Mouse (Mus musculus) CD4-positive helper T cell, adult 2 months (primary cell): ENCODE measurements around the gene Olfr1023.

Source experiments
- DNase-seq: peaks from one replicate; pipeline ENCODE4 v3.0.0-alpha.2; 2012; ENCODE audit warnings: low read depth, missing footprints, low spot score

Olfr1023 gene

GRCm38 (mm10) chr2:85885340-85885739 lies at the start of gene Olfr1023:
Gene Olfr1023, plus strand, starts transcription at chr2:85885640.
- no peak for DNase-seq

- no peak for DNase-seq
Measured at GRCm38 (mm10) chr2:85845383-85845782, 40.1 kb upstream of the Olfr1023 start, which contains the start of gene Olfr1019. Gene Olfr1019, minus strand, starts transcription at chr2:85845483.

- no peak for DNase-seq
Measured at GRCm38 (mm10) chr2:85846730-85847129, 38.7 kb upstream of the Olfr1023 start, which contains the start of gene Olfr1020. Gene Olfr1020, plus strand, starts transcription at chr2:85847030.

- DNase-seq, result no peak
Measured at GRCm38 (mm10) chr2:85868294-85868693, 17.1 kb upstream of the Olfr1023 start, which contains the start of gene Olfr1022. Gene Olfr1022, plus strand, starts transcription at chr2:85868594.

- no peak for DNase-seq
Measured at GRCm38 (mm10) chr2:85904952-85905351, 19.5 kb downstream of the Olfr1023 start, which contains the start of gene Olfr1024. Gene Olfr1024, minus strand, starts transcription at chr2:85905052.

GRCm38 (mm10) chr2:85913197-85913596 lies 27.8 kb downstream of the Olfr1023 start:
- DNase-seq, result no peak

GRCm38 (mm10) chr2:85914893-85915292 lies 29.5 kb downstream of the Olfr1023 start, which contains the start of gene Olfr1025-ps1:
Gene Olfr1025-ps1, plus strand, starts transcription at chr2:85915193.
- no peak for DNase-seq

GRCm38 (mm10) chr2:85921258-85921657 lies 35.8 kb downstream of the Olfr1023 start, which contains the start of gene Olfr1026:
Gene Olfr1026, plus strand, starts transcription at chr2:85921558.
- no peak for DNase-seq
